Mouse (Mus musculus) hindbrain, postnatal 0 days (tissue): ENCODE data around the gene Sdr42e1. TPM values are rescaled to one million over a fixed set of nuclear protein-coding genes. Genes with fewer than 3 reads are reported as not detected.
A peak's percentile ranks its signal among the peaks of the same experiment; 100 is the strongest.

Source experiments
- ATAC-seq: fragments of 200-750 bp; cut with Nextera tagmentation; 2 replicates; pipeline ENCODE4 v1.8.0; 2017; ENCODE audit warnings: mild to moderate bottlenecking, moderate TSS enrichment, moderate library complexity
- DNase-seq: peaks from one replicate; pipeline ENCODE4 v3.0.0-alpha.2; 2015; ENCODE audit warnings: low spot score
- H3K27ac ChIP-seq: fragments of 300-500 bp; sonication (generic); 2 replicates; pipeline ENCODE4 v1.5.1; 2014; ENCODE audit warnings: mild to moderate bottlenecking
- H3K27me3 ChIP-seq: fragments of 300-500 bp; sonication (generic); 2 replicates; pipeline ENCODE4 v1.6.1; 2014; ENCODE audit warnings: low read length, mixed read lengths; ENCODE audit not compliant: insufficient read depth
- H3K36me3 ChIP-seq: fragments of 300-500 bp; sonication (generic); 2 replicates; pipeline ENCODE4 v1.6.1; 2014; ENCODE audit warnings: low read length, mixed read lengths; ENCODE audit not compliant: insufficient read depth
- H3K4me1 ChIP-seq: fragments of 300-500 bp; sonication (generic); 2 replicates; pipeline ENCODE4 v1.6.1; 2014; ENCODE audit warnings: antibody characterized with exemption, low read length, mixed read lengths; ENCODE audit not compliant: insufficient read depth
- H3K4me2 ChIP-seq: fragments of 300-500 bp; sonication (generic); 2 replicates; pipeline ENCODE4 v1.6.1; 2014; ENCODE audit warnings: low read depth, mild to moderate bottlenecking, low read length, moderate library complexity, mixed read lengths
- H3K4me3 ChIP-seq: fragments of 300-500 bp; sonication (generic); 2 replicates; pipeline ENCODE4 v1.5.1; 2014; ENCODE audit warnings: low read length
- H3K9ac ChIP-seq: fragments of 300-500 bp; sonication (generic); replicated peaks from 2 replicates; pipeline ENCODE4 v1.6.1; 2014; ENCODE audit warnings: mild to moderate bottlenecking, low read length, moderate library complexity, mixed read lengths
- H3K9me3 ChIP-seq: fragments of 300-500 bp; sonication (generic); 2 replicates; pipeline ENCODE4 v1.6.1; 2016; ENCODE audit warnings: low read length, mixed read lengths
- CTCF ChIP-seq: IDR thresholded peaks from 2 replicates; pipeline ENCODE4 v1.5.1; 2016; ENCODE audit warnings: antibody characterized with exemption, control low read depth, low read depth
- WGBS: fragments of 180-500 bp; shearing (Covaris S2); extraction: QIAGEN DNeasy Blood & Tissue Kit; methylation state at CpG from one replicate; pipeline ENCODE4 v1.1.7; 2014; 5-methylcytosine and 5-hydroxymethylcytosine counted together
- polyA plus RNA-seq: library from polyadenylated mRNA; unstranded; fragments of >200 nt; fragmentation: Nextera tagmentation; extraction: Ambion mirVana; gene quantifications from 2 replicates; pipeline ENCODE4 v1.2.1, GENCODE M21; 2015
- total RNA-seq: library from RNA; depleted of rRNA; stranded (reverse); fragments of >200 nt; gene quantifications from 2 replicates; pipeline ENCODE4 v1.2.3, GENCODE M21; 2014; rRNA removed

Sdr42e1 gene
- total and polyA plus RNA-seq, 2 experiments from 2014 or later: 2.6 to 9.4 TPM

DNA sequence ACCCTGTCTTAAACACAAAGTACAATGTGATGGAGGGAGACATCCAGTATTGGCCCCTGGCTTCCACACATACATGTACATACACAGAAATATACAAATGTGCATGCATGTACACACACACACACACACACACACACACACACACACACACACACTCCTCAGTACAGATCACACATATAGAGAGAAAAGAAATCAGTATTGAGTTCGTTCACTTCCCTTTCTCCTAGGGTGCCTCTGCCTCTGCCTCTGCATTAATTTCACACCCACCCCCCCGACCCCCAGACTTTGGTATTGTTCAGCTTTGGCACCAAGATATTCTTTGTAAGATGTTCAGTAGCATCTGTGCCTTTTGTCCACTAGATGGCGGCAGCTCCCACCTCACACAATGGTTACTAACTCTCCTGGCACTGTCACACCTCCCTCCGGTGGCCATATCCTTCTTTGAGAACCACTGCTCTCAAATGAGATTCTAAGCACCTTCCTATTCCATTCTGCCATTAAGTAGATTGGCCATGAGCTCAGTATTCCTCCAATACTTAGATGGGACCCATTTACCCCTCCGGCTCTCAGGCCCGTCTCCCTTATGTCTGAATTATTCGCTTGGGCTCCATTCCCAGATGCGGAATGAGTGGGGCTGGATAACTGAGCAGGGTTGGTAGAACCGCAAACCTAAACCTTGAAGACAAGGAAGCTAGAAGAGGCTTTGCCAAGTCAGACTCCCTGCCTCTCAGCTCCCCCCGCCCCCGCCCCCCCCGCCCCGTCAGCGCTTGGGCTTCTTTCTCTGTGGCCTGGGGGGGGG is 47.2 kb downstream of the Sdr42e1 start:
- no peak overlapping the region for H3K4me3 ChIP-seq
- H3K27me3 ChIP-seq: no peaks in the 10 kb centered on the region
- no peak overlapping the region for H3K4me2 ChIP-seq
- peak; percentile 92 for TF ChIP-seq CTCF
- H3K36me3 ChIP-seq: no peaks in the 10 kb centered on the region
- 59% methylated on average over 14 of the region's 14 CpGs for WGBS
- H3K4me1 ChIP-seq: no peaks in the 10 kb centered on the region
- H3K27ac ChIP-seq: no peak overlapping the region
- H3K9ac ChIP-seq: no peak overlapping the region
- ATAC-seq (peak; percentile 75), DNase-seq (peak; percentile 89)
- H3K9me3 ChIP-seq: no peaks in the 10 kb centered on the region

DNA sequence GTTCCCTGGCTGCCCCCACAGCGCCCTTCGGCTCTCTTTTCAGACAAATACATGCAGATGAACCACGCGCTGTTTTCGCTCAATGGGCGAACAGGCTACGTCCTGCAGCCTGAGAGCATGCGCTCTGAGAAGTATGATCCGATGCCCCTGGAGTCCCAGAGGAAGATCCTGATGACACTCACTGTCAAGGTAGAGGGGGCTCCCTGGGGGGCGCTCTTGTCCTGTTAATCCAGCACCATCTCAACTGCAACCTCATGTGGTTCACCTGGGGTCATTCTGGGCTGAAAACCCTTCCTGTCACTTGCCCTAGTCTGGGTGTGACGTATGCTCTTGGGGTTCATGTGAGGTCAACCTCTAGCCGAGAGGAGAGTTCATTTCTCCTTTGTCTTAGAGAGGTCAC is 60.6 kb downstream of the Sdr42e1 start:
- no peak for DNase-seq
- no peak for ATAC-seq
- H3K4me2 ChIP-seq: no peak overlapping the region
- H3K4me1 ChIP-seq: no peaks in the 10 kb centered on the region
- 84% methylated on average over 12 of the region's 12 CpGs for WGBS
- H3K27ac ChIP-seq: no peak overlapping the region
- no peak overlapping the region for H3K4me3 ChIP-seq
- H3K36me3 ChIP-seq: no peaks in the 10 kb centered on the region
- H3K27me3 ChIP-seq: no peaks in the 10 kb centered on the region
- TF ChIP-seq CTCF: no peak
- H3K9me3 ChIP-seq: no peaks in the 10 kb centered on the region
- no peak overlapping the region for H3K9ac ChIP-seq

Other genes starting within 250 kb of the Sdr42e1 start
- gene Plcg2, start 175.4 kb downstream of the Sdr42e1 start, total RNA-seq: 2.5 and 3.6 TPM in 2 replicates
- 1.5 and 1.6 TPM in 2 replicates for gene Plcg2, start 175.4 kb downstream of the Sdr42e1 start, polyA plus RNA-seq
- 2.0 TPM in 1 of 2 replicates, not detected in the other for gene Hsd17b2, start 28.2 kb upstream of the Sdr42e1 start, total RNA-seq
- gene Hsd17b2, start 28.2 kb upstream of the Sdr42e1 start, polyA plus RNA-seq: 1.1 TPM in 2 replicates
- 12.5 and 12.8 TPM in 2 replicates for gene Mphosph6, start 128.3 kb upstream of the Sdr42e1 start, total RNA-seq
- gene Mphosph6, start 128.3 kb upstream of the Sdr42e1 start, polyA plus RNA-seq: 41.0 and 45.9 TPM in 2 replicates